Mouse (Mus musculus) liver, embryonic 14.5 days (tissue): ENCODE measurements around the gene Disp1.

Experiments
- CTCF ChIP-seq: IDR thresholded peaks from 2 replicates; pipeline ENCODE4 v1.5.1; 2016; ENCODE audit warnings: antibody characterized with exemption, low read depth, control low read depth
- EP300 ChIP-seq: IDR thresholded peaks from 2 replicates; pipeline ENCODE4 v1.6.1; 2016; ENCODE audit warnings: antibody characterized with exemption, low read depth

DNA sequence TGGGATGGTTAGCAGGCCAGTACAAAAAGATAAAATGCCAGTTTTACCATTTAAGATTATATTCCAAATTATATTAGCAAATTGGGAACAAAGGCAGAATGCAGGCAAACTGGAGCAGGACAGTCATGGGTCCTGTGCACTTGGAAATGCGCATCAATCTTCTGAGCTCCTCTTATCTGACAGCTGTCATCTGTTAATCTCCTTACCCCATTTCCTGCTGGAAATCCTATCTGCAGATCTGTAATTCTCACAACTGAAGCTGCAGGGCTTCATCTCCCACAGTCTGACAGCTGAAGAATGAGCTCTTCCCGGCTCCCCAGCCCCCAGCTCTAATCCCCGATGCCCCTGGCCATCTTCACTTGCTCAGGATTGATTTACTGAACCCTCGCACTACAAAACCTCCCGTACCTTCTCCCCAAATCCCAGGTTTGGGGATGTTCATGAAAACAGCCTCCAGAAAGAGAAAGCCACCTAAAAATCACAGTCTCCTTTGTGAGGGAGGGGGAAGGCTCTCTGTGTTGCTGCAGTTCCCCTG, 71.7 kb downstream of the Disp1 start:
- TF ChIP-seq CTCF = no peak
- TF ChIP-seq EP300 = no peak
